Mouse (Mus musculus): ENCODE measurements around the gene Anp32e. TPM values are rescaled to one million over a fixed set of nuclear protein-coding genes. Genes with fewer than 3 reads are reported as not detected.
A peak's percentile ranks its signal among the peaks of the same experiment; 100 is the strongest.
"Not testable (repeated sequence)": the region's sequence is repeated elsewhere in the genome, so short reads cannot be mapped to it uniquely, and the experiment has no call there.

Gene Anp32e
- polyA plus RNA-seq, 1 experiment from 2014 or later, result 366 TPM

DNA sequence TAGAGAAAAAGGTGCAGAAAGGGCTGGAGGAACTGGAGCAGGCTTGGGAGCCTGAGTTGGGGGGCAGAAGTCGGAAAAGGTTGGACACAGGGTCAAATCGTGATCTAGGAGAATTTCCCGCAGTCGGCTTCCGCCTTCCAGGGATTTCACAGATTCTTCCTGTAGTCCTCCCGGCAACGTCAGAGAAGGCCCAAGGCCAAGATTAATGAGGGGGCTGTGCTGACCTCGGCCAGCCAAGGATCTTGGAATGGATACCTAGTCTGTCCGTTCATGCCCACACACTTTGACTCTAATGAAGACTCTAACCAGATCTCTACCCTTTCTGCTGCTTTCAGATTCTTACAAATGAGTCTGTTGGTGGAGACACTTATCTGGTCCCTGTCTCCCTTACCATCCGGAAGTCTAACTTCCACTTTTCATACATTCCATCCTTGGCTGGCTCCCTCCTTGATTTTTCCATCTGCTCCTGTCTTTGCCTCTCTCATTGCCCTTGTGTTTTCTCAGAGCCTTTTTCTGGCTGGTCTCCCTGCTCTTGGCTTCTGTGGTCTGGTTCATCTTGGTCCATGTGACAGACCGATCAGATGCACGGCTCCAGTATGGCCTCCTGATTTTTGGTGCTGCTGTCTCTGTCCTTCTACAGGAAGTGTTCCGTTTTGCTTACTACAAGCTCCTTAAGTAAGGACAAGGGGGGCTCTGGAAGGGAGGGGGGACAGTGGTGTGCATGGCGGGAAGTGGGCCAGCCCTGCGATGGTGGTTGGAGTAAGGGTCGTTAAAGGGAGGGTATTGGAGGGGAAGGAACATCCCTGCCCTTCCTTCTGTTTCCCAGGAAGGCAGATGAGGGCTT lies 34.5 kb upstream of the Anp32e start:
- Histone ChIP-seq H3K4me3 (peak overlapping the region; percentile 80), H3K9me3 (replicated peaks) (no peaks in the 10 kb centered on the region), H3K4me1 (peaks cover 43% of the 10 kb centered on the region), H3K36me3 (peaks cover 30% of the 10 kb centered on the region), H3K27me3 (ENCODE audit: low read depth, poor library complexity, severe bottlenecking) (peaks cover 5% of the 10 kb centered on the region; the same call in 1 of the 2 replicates), H3K27ac (replicated peaks) (peak overlapping the region; percentile 84)
- WGBS, result 17% methylated on average over 16 of the region's 16 CpGs
- DNase-seq (ENCODE audit: low spot score), result peak; percentile 42

DNA sequence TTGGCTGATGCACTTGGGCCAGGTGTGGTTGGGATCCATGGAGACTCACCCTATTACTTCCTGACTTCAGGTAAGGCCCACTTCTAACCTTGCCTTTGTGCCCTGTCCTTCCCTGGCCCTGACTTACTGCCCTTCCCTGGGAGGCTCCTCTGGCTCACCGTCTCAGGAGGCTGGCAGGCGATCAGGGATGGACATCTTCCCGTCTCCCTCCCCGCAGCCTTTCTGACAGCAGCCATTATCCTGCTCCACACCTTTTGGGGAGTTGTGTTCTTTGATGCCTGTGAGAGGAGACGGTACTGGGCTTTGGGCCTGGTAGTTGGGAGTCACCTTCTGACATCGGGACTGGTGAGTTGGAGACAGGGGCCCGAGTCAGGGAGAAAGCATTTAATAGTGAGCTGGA lies 33.5 kb upstream of the Anp32e start:
- H3K27me3 ChIP-seq (ENCODE audit: low read depth, poor library complexity, severe bottlenecking); H3K9me3 ChIP-seq (replicated peaks); H3K27ac ChIP-seq (replicated peaks); DNase-seq (ENCODE audit: low spot score): not testable (repeated sequence)
- Histone ChIP-seq H3K4me1 (peaks cover 46% of the 10 kb centered on the region), H3K4me3 (0 out of 2 replicates have a peak overlapping the region, but pooled peaks have one; percentile 14), H3K36me3 (peaks cover 39% of the 10 kb centered on the region)
- 89% methylated on average over 7 of the region's 7 CpGs for WGBS

DNA sequence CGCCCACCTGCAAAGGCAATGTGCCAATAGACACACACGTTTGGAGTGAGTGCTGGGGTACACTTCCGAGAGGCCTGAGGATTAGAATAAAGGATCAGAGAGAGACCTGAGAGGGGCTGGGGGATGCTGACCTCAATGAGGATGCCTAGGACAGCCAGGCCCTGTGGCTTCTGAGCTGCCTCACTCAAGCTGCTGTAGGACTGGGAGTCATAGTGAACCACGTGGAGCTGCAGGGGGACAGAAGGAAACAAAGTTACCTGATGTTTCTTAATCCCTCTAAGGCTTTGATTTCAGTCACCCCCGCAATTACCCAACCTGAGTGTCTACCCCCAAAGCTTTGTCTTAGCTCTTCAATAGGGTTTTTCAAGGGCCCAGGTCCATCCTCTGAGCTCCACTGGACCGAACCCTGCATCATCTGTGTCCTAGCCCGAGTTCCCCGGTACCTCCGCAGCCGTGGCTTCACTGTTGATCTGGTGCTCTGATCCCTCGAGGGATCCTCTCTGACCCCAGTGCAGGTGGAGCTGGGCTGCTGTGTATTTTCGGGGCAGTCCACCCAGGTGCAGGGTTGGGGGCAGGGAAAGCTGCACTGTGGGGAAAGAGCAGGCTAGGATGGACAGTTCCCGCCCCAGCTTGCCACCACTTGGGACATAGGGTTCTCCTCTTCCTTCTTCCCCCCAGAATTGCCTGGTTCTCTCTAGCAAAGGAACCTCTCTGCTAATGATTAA lies 29.1 kb upstream of the Anp32e start:
- H3K4me1 ChIP-seq, result peaks cover 50% of the 10 kb centered on the region
- peaks cover 54% of the 10 kb centered on the region for H3K36me3 ChIP-seq
- WGBS, result 81% methylated on average over 13 of the region's 13 CpGs

DNA sequence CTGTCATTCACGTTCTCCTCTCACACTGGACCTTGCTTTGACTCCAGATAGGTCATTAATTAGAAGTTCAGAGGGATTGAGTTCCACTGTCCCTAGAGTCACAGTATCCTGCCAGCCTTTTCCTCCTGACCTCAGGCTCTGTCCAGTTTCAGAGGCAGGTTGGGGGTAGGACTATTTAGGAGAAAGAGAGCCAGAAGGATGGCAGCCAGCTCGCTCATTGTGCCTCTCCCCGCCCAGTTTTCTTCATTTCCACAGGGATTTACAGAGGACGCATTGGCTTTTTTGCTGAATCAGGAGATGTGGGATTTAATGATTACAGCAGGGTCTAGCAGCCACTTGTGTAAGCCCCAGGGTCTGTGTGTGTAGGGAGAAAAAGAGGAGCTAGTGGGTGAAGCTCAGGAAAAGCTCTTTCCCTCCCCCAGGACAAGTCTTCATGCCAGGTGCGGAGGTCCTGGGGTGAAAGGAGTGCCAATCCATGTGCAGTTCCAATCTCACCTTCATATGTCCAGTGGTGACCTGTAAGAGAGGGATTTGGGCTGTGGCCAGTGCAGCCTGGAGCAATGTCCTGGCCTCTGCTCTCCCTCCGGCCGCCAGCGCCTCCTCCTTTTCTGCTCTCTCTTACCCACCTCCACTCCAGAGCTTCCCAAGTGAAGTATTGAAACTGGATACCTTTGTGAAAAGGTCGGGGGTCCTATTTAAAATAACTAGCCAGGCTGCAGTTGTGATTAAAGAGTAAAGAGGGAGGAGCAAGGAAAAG lies 27.3 kb upstream of the Anp32e start:
- H3K4me1 ChIP-seq, result peaks cover 60% of the 10 kb centered on the region
- no peaks in the 10 kb centered on the region for H3K9me3 ChIP-seq (replicated peaks)
- no peak for DNase-seq (ENCODE audit: low spot score)
- WGBS, result 80% methylated on average over 9 of the region's 9 CpGs
- no peaks in the 10 kb centered on the region for H3K27me3 ChIP-seq (ENCODE audit: low read depth, poor library complexity, severe bottlenecking)
- peaks cover 47% of the 10 kb centered on the region for H3K36me3 ChIP-seq
- peak overlapping the region; percentile 93 for H3K27ac ChIP-seq (replicated peaks)
- peak overlapping the region; percentile 59 for H3K4me3 ChIP-seq

More for the DNA sequence above, 29.1 kb upstream of the Anp32e start:
- DNase-seq (ENCODE audit: low spot score), result no peak
- Histone ChIP-seq H3K9me3 (replicated peaks) (no peaks in the 10 kb centered on the region), H3K4me3 (no peak overlapping the region), H3K27ac (replicated peaks) (0 out of 2 replicates have a peak overlapping the region, but pooled peaks have one; percentile 23), H3K27me3 (ENCODE audit: low read depth, poor library complexity, severe bottlenecking) (no peaks in the 10 kb centered on the region)

DNA sequence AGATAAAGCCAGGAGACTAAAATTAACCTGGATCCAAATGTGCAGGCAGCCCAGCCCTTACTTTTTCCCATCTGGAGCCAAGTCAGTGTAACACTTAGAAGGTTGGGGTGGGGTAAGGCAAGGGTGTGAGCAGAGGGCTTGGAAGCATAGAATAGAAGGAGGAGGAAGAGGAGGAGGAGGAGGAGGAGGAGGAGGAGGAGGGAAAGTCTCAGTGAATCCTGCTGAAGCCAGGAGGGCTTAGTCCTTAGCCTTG lies 26.7 kb upstream of the Anp32e start:
- H3K4me1 ChIP-seq, result peaks cover 64% of the 10 kb centered on the region
- H3K4me3 ChIP-seq, result peak overlapping the region; percentile 59
- H3K27me3 ChIP-seq (ENCODE audit: low read depth, poor library complexity, severe bottlenecking), result peaks cover 3% of the 10 kb centered on the region; the same call in 1 of the 2 replicates
- no peaks in the 10 kb centered on the region for H3K9me3 ChIP-seq (replicated peaks)
- H3K36me3 ChIP-seq, result peaks cover 47% of the 10 kb centered on the region
- DNase-seq (ENCODE audit: low spot score), result no peak
- peak overlapping the region; percentile 93 for H3K27ac ChIP-seq (replicated peaks)

DNA sequence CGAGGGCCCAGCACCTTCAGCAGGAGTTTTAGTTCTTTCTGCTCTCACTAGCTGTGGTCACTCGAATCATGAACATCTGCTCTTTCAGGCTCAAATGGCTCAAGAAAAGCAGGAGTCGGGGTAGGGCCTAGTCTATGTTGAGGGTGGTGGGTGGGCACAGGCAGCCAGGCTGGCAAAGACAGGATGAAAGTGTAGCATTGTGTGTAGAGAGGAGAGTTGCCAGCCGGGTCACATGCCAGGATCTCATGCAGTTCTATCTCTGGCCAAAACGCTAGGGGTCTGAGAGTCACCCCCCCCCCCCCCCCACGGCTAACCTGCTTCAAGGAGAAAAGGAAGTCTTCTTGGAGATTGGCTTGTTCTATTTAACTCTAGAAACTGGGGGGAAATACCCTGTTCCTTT lies 26.4 kb upstream of the Anp32e start:
- H3K4me1 ChIP-seq, result peaks cover 64% of the 10 kb centered on the region
- no peak for DNase-seq (ENCODE audit: low spot score)
- peaks cover 6% of the 10 kb centered on the region for H3K27me3 ChIP-seq (ENCODE audit: low read depth, poor library complexity, severe bottlenecking)
- no peaks in the 10 kb centered on the region for H3K9me3 ChIP-seq (replicated peaks)
- peak overlapping the region; percentile 93 for H3K27ac ChIP-seq (replicated peaks)
- peaks cover 43% of the 10 kb centered on the region for H3K36me3 ChIP-seq
- H3K4me3 ChIP-seq, result peak overlapping the region; percentile 59
- 44% methylated on average over 6 of the region's 6 CpGs for WGBS

DNA sequence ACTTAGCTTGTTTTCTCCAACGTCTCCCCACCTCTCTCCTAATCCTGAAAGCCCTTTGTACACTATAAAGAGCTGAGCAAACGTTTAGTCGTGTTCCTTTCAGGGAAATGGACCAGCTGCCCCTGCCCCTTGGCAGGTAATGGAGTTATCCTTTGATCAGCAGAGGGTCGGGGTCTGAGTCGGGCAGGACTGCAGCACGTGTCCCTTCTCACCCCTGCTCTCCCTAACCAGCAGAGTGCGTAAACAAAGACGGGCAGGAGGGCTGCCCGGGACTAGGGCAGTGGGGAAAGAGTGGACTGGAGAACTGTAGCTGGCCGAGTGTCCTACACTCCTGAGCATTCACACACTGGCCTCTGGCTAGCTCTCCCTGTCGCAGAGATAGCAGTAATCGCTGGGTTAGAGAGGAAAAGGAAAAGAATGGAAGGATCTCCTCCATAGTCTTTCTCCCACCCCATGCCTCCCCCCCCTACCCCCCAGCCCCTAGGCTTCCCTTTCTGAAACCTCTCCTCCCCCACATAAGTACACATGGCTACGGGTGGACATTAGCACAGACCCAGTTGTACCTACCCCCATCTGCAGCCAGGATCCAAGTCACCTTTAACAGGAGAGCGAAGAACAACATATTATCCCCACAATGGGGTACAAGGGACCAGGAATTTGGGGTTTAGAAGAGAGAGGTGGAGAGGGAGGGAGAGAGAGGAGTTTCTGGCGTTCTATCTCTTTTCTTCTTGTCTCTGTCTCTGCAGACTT lies 25.1 kb upstream of the Anp32e start:
- H3K36me3 ChIP-seq, result peaks cover 30% of the 10 kb centered on the region
- H3K9me3 ChIP-seq (replicated peaks), result no peaks in the 10 kb centered on the region
- peak; percentile 63 for DNase-seq (ENCODE audit: low spot score)
- peak overlapping the region; percentile 59 for H3K4me3 ChIP-seq
- peak overlapping the region; percentile 93 for H3K27ac ChIP-seq (replicated peaks)
- WGBS, result 0% methylated on average over 15 of the region's 15 CpGs
- peaks cover 10% of the 10 kb centered on the region for H3K27me3 ChIP-seq (ENCODE audit: low read depth, poor library complexity, severe bottlenecking)
- peaks cover 64% of the 10 kb centered on the region for H3K4me1 ChIP-seq

DNA sequence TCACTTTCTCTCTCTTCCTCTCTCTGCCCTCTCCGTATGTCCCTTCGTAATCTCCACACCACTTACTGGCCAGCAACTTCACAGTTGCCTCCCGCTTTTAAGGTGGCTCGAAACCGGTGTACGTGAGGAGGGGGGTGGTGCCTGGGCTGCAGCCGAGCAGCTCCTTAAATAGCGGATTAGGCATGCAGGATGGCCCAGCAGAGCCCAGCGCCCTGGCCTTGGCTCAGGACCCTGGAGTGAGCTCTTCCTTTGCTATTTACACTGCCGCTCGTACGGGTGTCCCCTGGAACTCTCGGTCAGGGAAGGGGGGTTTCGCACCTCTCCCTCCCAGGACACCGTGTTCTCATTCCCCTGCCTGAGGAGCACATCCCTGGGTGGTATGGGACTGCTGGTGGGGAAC lies 24.5 kb upstream of the Anp32e start, which contains the start of gene Car14:
Car14 (minus strand) TSS at position 124 of the 400 bp plus-strand sequence.
- WGBS, result 0% methylated on average over 15 of the region's 15 CpGs
- Histone ChIP-seq H3K4me1 (peaks cover 61% of the 10 kb centered on the region), H3K27ac (replicated peaks) (peak within 1 kb of the TSS; percentile 93), H3K36me3 (peaks cover 24% of the 10 kb centered on the region), H3K4me3 (peak within 1 kb of the TSS; percentile 59), H3K27me3 (ENCODE audit: low read depth, poor library complexity, severe bottlenecking) (peaks cover 10% of the 10 kb centered on the region), H3K9me3 (replicated peaks) (no peaks in the 10 kb centered on the region)
- peak; percentile 70 for DNase-seq (ENCODE audit: low spot score)

DNA sequence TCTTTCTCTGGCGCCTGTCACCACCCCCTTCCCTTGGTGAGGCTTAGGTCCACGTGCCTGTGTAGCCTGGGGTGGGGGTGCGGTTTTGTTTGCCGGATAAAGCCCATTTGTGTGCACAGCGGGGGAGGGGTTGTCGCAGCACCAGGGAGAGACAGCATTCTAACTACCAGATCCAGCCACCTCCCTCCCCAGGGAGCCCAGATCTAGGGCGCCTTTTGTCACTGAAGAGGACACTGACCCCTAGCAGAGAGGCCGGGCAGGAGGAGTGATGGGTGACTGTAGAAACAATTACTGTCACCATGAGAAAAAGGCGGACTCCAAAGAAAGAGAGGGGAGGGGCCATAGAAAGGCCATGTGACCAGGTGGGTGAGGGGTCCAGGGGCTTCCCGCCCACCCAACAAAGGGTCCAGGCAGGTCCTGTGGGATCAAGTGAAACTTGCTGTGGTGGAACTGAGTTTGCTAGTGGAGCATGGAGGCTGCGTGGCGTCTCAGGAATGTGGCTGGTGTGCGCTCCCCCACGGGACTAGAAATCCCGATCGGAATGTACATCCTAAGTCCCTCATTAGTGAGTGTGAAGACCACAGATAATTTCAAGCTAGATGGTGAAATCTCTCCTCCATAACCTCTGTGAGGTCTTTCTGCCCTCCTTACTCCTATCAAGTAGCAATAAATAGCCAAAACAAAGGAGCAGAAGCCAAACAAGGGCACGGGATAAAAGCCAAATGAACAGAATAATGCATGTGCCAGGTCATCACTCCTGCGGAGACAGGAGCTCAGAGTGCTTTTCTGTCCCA lies 23.7 kb upstream of the Anp32e start:
- Histone ChIP-seq H3K9me3 (replicated peaks) (no peaks in the 10 kb centered on the region), H3K27ac (replicated peaks) (peak overlapping the region; percentile 93), H3K36me3 (peaks cover 16% of the 10 kb centered on the region), H3K4me3 (peak overlapping the region; percentile 59), H3K4me1 (peaks cover 59% of the 10 kb centered on the region), H3K27me3 (ENCODE audit: low read depth, poor library complexity, severe bottlenecking) (peaks cover 10% of the 10 kb centered on the region)
- peak; percentile 83 for DNase-seq (ENCODE audit: low spot score)
- WGBS, result 0% methylated on average over 18 of the region's 18 CpGs

DNA sequence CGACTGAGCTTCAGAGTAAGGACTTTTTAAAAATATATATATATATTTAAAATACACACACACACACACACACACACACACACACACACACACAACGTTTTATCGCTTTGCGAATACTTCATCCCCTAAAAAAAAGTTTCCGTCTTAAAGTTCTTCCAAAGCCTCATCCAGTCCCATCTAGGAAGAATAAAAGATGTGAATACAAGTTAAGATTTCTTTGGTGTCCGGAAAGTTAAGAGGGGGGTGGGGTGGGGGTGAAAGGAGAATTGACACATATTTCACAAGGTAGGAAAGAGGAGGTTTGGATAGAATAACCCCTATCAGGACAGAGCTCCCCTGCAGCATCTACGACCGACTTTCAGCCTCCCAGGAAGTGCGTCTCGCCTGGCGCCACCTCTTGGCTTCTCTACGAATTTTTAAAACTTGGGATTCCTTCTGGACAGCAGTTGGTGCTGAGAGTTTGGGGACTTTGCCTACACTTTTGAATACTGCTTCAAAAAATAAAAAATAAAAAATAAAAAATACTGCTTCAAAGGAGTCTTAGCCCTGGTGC lies 23.0 kb upstream of the Anp32e start:
- 2% methylated on average over 12 of the region's 12 CpGs for WGBS
- peaks cover 59% of the 10 kb centered on the region for H3K4me1 ChIP-seq
- H3K27me3 ChIP-seq (ENCODE audit: low read depth, poor library complexity, severe bottlenecking), result peaks cover 10% of the 10 kb centered on the region
- peak overlapping the region; percentile 59 for H3K4me3 ChIP-seq
- peaks cover 10% of the 10 kb centered on the region for H3K36me3 ChIP-seq
- peak; percentile 71 for DNase-seq (ENCODE audit: low spot score)
- H3K9me3 ChIP-seq (replicated peaks), result no peaks in the 10 kb centered on the region
- peak overlapping the region; percentile 93 for H3K27ac ChIP-seq (replicated peaks)

DNA sequence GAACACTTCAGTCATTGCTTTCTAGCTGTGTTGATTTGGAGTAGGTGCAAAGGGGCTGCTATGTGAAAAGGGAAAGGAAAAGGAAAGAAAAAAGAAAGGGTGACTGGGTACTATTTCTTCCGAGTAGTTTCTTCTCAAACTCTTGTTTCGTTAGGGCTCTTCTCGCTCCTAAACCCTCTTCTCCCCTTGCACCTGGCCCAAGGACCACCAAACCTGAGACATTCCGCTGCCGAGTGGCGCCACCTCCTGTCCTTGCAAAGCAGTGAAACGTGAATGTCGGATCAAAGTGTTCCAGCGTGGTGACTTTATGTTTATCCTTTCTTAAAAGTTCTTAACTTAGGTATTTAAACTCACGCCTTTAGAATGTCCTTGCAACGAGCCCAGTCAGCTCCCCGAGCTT lies 22.2 kb upstream of the Anp32e start:
- peaks cover 1% of the 10 kb centered on the region for H3K36me3 ChIP-seq
- H3K4me3 ChIP-seq, result peak overlapping the region; percentile 59
- 0 out of 2 replicates have a peak overlapping the region, but pooled peaks have one; percentile 93 for H3K27ac ChIP-seq (replicated peaks)
- H3K27me3 ChIP-seq (ENCODE audit: low read depth, poor library complexity, severe bottlenecking), result peaks cover 10% of the 10 kb centered on the region
- H3K4me1 ChIP-seq, result peaks cover 53% of the 10 kb centered on the region
- DNase-seq (ENCODE audit: low spot score), result peak; percentile 64
- H3K9me3 ChIP-seq (replicated peaks), result no peaks in the 10 kb centered on the region
- under 1% methylated on average over 12 of the region's 12 CpGs for WGBS

Data from midbrain, embryonic 10.5 days (tissue).